Mouse (Mus musculus) heart, postnatal 10 days (tissue): ENCODE data around the gene Dscaml1. TPM values are rescaled to one million over a fixed set of nuclear protein-coding genes. Genes with fewer than 3 reads are reported as not detected.
A peak's percentile ranks its signal among the peaks of the same experiment; 100 is the strongest.

Experiments
- DNase-seq, 2 experiments: peaks; one replicate each; pipeline ENCODE4 v3.0.0; 2021
- intact Hi-C: fragments of 180-260 bp; cut with DNase I; formaldehyde crosslinking; loops from one replicate; pipeline ENCODE4 v1.15.1; 2025
- total RNA-seq, 2 experiments: library from RNA; stranded (reverse); gene quantifications; 2 replicates each; pipeline ENCODE4 v1.2.3; 2021

Dscaml1 gene
- total RNA-seq, 2 experiments from 2014 or later = not detected

DNA sequence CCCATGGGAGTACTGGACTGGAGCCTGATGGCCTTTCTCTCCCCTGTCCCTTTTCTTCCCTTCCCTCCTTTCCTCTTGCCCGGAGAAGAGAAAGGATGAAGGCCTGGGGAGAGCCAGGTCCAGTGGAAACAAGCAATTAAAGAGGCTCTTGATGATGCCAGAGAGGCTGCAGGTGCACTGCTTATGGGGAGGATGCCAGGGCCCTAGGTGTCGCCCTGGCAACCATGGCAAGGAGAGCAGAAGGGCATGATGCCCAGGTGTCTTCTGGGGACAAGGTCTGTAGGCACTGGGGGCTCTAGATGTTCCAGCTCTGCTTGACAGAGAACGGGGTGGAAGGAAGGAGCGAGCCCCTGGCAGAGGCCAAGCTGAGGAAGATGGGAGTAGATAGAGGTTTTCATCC lies 23.2 kb downstream of the Dscaml1 start:
- intact Hi-C loops = no loop called here

DNA sequence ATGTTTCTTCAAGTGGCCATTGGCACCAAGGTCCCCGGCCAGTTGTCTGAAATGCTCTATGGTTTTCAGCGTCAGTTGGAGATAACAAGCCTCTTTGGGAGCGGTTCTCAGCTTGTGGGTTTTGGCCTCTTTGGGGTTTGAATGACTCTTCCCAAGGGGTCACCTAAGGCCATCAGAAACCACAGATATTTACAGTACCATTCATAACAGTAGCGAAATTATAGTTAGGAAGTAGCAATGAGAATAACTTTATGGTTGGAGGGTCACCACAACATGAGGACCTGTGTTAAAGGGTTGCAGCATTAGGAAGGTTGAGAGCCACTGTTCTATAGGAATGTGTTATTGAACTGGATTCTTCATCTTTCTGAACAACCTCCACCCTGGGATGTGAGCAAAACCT lies 24.9 kb downstream of the Dscaml1 start:
- intact Hi-C loops = no loop called here

More for the DNA sequence above, 23.2 kb downstream of the Dscaml1 start:
- DNase-seq = no peak

DNA sequence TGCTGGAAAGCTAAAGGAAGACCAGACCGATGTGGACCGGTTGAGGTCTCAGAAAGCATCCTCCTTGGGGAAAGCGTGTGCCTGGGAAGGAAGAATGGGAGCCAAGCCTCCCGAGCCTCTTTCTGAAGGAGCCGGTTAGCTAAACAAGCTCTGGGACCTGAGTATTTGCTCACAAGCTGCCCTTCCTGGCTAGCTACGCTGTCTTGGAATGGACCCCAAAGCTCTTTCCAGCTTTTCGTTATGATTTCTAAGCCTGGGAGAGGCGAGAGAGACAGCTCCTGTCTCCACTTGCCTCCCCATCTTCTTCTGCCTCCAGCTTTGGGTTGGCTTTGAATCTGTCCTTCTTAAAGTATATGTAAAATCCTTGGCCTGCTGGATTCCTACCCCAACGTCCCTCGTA lies 27.6 kb downstream of the Dscaml1 start:
- DNase-seq = peak; percentile 5 to 9
- intact Hi-C loops = no loop called here

More for the DNA sequence above, 24.9 kb downstream of the Dscaml1 start:
- no peak for DNase-seq

DNA sequence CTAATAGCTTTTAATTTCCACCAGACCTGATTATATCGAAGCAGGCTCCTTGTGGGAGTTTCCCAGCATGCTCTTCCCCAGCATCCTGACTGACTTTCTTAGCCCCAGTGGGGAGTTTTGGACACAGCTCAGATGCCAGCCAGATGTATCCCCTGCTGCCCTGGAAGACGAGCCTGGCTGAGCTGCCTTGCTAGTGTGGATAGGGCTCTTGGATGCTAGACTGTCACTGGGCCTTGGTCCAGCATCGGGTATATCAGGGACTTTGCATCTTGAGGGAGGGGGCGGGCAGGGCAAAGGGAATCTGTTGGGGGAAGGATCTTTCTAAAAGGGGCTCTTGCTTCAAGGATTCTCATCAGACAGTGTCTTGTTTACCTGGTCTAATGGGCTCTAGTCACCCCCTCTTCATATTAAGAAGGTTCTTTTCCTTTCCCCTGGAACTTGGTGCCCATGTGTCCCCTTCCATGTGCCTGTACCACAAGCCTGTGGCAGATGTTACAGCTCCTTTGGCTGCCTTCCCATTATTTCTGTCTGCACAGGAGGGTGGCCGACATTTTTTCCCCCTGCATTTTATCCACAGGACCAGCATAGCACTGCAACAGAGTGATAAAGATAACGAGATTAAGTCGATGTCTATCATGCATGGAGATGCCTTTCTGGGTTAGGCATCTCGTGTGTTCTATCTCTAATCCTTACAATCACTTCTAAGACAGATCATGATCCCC lies 28.6 kb downstream of the Dscaml1 start:
- no peak for DNase-seq
- intact Hi-C loops = no loop called here

DNA sequence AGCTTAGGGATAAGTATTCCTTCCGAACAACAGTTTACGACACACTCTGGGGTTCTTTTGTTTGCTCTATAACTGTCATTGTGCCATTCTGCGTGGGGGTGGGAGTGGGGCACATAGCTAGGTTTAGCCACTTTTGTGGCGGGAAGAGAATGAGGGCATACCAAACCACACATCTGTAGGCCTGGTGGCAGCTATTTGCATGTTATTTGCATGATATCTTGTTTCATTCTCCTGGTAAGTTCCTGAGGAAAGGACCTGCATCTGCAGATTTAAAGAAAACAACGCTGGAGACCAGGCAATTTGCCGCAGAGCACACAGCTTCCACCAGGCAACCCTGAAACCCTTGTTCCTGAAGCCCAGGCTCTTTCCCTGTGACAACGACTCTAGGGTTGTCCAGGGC lies 30.8 kb downstream of the Dscaml1 start:
- DNase-seq = no peak
- intact Hi-C loops = no loop called here

DNA sequence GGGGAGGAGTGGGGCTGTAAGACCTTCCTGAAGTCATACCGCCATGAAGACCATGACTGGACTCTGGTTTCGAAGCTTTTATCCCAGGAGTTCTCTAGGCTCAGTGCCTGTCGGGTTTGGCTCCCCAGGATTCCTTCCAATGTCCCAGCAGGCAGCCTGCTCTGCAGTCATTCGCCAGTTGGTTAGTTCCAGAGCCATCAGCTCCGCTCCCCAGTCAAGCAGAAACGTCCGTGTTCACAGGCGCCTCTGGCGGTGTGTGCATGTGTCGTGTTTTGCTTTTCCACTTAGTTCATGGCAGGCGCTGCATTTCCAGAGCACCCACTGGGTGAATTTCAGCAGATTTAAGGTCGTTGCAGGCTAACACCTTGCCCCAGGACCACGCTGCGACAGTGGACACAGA lies 31.9 kb downstream of the Dscaml1 start:
- no peak for DNase-seq
- intact Hi-C loops = no loop called here

DNA sequence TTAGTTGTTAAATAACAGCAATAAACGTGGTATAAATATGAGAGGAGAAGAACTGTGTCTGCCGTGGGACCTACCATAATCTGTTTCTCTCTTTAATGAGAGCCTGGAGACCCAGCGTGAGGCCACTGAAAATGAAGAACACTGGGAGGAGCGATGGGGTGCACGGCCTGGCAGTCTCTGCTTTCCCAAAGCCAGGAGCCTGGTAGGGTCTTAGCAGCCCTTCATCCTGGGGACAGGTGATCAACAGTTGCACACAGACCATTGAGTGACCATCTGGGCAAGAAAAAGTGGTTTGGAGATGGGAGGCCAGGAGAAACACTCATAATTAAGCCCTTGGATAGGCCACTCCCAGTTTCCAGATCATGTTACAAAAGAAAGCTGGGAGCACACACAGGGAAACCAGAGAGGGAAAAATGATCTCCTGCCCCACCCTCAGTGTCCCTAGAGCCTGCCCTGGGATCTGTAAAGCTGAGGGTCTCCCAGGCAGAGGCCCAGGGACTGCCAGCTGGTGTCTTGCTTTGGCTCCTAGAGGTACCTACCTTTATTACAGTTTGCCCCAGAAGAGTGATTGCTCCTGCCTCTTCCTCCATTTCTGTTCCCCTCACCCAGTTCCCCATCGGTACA lies 39.1 kb downstream of the Dscaml1 start:
- no peak for DNase-seq
- intact Hi-C loops = no loop called here

DNA sequence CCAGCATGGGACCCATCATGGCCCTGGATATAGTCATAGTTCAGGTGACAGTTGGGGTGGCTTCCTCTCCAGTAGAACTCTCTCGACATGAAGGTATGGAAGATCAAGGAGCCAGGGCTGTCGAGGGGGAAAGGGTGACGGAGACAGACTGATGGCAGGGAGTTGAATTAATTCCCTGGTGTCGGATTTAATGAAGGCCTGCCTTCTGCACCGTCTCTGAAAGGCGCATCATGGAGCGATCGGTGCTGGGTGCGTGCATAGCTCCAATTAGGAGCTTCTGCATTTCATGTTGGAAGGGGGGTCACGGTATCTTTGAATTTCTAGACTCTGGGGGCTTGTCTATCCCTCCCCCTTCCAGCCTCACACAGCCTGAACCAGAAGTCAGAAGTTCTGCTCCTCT lies 41.8 kb downstream of the Dscaml1 start:
- DNase-seq = no peak
- intact Hi-C loops = no loop called here

DNA sequence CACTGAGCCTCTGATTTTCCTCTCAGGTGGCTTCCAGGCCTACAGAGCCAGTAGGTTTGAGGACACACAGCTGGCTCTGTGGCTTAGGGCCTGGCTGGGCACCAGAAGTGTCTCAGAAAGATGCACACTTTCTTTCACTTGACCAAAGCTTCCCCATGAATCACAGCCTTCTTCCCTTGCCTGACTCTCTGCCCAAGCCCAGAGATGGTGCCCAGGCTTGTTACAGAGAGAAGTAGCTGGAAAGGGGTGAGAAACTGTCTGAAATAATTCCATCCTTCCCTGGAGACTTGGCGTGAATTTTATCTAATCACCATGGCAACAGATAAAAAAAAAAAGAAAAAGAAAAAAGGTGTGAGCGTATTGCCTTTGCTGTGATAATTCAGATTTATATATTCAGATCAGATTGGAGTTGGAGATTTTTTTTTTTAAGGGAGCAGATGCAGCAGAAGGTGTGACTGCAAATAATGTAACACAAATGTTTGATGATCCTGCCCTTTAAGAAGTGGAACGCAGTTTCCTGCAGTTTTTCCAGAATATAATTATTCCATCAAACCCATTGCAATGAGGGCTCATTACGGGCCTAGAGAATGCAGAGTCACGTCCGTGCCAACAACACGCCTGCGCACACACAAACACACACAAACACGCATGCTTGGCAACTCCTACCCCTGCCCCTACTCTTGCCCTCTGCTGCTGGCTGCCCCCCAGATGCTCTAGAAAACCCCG lies 44.5 kb downstream of the Dscaml1 start:
- intact Hi-C loops = no loop called here
- DNase-seq = no peak

DNA sequence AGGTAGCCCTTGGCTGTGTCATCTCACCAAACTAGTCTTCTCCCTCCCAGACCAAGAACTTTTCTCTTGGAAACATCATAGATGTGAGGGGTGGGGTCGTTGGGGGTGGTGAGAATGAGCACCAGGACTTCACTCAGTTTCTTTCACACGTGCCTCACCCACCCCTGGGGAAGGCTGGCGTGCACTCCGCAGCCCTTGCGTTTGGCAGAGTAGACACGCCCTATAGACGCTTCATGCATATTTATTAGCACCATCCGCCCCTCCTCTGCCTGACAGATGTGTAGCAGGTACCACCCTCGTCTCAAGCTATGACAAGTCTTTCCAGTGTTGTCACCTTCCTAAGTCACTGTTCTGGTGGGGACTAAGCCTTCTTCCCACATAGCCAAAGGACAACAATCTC lies 45.3 kb downstream of the Dscaml1 start:
- no peak for DNase-seq
- intact Hi-C loops = no loop called here

DNA sequence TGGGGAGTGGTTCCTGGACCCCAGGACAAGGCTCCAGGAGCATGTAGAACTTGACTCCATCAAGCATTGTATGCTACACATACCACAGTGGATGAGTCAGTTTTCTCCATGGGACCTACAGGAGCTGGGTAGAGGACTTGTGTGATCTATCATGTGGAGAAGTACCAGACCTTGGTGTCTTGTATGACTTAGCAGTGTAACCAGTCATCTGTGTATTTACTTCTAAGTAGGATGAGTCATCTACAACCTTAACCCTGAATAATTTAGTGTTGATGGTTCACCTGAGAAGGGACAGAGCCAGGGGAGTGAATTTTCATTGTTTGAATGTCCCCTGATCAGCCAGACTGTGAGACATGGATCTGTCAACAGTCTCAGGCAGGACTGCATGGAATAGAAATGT lies 48.4 kb downstream of the Dscaml1 start:
- no peak for DNase-seq
- intact Hi-C loops = no loop called here

DNA sequence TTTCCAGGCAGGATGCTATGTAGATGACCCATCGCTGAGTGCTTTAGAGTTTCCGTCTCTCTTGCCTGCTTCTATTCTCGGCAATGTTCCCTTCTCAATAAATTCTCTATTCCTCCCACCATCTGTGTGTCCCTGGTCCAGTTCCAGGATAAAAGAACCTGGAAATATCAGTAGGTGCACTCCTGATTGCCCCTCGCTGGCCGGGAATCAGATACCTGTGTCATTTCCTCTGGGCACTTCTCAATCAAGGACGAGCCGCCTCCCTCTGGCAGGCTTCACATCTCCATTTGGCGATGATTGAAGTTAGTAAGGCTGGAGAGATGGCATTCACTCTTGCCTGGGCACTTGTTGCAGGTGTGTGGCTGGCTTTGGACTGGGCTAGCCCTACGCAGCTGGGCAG lies 54.5 kb downstream of the Dscaml1 start:
- DNase-seq = no peak
- intact Hi-C loops = no loop called here

DNA sequence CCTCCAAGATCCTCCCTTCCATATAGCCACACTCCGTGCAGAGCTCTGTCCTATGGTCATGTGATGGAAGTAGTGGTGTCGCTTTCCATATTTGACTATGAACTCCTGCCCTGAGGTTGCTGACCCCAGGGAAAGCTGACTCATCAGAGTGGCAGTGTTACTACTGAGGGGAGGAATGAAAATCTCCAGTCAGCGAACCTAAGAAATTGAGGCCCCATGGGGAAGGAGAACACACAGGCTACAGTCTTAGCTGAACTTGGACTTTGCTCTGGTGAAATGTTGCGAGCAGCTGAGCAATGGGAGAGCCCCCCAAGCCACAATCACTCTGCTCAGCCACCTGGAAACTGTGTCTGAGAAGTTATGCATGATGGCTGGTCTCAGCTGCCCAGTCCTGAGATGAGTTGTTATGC lies 60.2 kb downstream of the Dscaml1 start:
- no peak for DNase-seq

DNA sequence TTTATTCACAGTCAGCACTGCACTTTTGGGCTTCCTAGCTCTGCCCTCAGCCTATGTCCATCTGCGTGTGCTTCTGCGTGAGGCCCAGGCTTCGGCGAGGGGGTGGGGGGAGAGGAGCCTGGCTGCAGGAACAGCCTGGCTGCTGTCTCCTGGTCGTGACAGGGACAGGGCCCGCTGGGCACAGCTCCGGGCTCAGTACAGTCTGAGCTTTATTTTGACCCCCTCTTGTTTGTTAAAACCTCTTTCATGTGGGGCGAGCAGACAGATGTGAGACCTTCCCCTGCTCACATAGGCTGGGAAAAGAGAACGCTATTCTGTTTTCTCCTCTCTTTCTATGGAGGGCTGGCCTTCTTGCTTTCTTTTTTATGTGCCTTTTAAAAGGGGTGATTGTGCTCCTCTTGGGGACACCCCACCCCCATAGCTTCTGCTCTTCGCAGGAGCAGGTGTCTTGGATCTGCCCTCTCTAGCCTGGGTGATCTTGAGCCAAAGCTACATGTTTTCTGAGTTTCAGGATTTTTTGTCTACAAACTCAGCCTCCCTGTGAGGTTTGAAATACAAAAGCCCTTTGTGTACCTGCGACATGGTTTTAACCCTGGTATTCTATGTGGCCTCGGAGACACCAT lies 60.9 kb downstream of the Dscaml1 start:
- intact Hi-C loops = no loop called here
- DNase-seq = no peak

More for the DNA sequence above, 60.2 kb downstream of the Dscaml1 start:
- intact Hi-C loops = no loop called here

DNA sequence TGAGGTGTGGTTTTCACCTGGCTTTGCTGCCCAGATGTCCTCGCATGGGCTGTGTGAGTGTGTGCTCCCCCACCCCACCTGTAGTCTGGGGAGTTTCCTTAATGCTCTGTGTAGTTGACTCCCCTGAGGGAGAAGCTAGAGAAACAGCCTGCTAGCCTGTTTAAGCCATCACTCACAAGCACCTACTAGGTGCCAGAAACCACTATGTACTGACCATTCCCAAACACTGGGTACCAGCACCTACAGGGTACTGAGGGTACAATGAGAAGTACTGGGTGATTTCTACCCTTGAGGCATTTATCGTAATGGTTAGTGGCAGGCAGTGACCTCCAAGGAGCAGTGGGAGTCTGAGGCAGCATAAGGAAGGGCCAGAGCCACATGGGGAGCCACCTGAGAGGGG lies 64.5 kb downstream of the Dscaml1 start:
- intact Hi-C loops = no loop called here
- no peak for DNase-seq

DNA sequence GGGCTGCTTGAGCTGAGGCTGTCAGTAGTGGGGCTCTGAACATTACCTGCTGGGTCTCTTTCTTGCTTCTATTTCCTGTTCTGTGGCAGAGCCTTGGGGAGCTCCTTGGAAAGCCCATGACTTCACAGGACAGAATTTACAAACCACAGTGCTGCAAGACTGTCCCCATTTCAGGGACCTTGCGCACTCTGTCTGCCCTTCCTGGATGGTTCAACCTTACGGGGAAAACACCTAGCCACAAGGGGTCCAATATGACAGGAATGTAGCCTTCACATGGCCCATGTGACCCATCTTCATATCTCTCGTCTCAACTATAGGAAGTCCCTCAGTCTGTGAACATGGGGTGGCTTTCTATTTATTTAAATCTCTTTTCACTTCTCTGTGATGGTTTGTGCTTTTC lies 68.5 kb downstream of the Dscaml1 start:
- intact Hi-C loops = no loop called here
- DNase-seq = no peak

DNA sequence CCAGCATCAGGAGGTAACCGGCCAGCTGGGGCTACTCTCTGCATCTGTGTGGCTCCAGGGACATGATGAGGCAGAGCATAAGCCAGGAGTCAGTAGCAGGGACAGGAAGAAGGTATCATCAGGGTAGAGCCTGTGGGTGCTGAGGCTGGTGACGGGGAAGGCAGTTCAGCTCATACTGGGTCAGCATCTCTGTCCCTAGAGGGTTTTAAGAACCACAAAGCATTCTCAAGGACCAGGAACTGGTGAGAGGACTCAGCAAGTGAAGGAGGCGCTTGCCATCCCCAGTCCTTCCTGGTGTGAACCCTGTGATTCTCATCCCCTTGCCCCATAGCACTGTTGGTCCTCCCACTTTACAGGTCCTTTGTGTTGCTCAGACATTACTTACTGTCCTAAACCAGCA lies 69.9 kb downstream of the Dscaml1 start:
- DNase-seq = no peak
- intact Hi-C loops = no loop called here

DNA sequence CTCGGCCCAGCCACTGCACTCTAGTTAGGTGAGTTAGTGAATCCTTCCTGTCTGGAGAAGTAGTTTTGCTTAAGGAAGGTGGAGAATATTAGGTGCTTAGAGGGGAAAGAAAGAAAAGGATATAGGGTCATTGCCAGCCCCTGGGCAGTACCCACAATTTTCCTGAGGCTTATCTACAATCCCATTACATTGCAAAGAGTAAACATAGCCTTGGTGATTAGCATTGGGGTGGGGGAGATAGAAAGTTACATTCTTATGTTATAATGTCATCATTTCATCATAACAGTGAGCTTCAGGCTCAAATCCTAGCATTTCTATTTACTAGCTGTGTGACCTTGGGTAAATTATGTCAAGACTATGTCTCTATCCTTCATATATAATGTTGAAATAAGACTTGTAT lies 70.5 kb downstream of the Dscaml1 start:
- no peak for DNase-seq

DNA sequence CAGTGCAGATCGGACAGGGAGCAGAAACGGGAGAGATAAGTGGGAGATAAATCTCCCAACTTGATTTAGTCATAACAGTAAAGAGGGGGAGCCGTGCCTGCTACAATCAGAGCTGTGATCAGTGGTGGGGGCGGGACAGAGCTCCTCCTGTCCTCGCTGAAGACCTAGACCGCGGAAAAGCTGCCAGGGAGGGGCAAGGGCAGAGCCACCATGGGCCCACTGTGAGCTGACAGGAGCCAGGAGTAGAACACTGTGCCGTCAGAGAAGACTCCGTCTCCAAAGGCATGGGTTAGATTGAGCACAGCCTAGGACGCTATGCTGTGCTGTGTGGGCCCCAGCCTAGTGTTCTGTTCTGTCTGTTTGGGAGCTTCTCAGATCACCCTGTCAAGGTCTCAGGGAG lies 72.8 kb downstream of the Dscaml1 start:
- intact Hi-C loops = no loop called here
- no peak for DNase-seq

More for the DNA sequence above, 70.5 kb downstream of the Dscaml1 start:
- intact Hi-C loops = no loop called here

DNA sequence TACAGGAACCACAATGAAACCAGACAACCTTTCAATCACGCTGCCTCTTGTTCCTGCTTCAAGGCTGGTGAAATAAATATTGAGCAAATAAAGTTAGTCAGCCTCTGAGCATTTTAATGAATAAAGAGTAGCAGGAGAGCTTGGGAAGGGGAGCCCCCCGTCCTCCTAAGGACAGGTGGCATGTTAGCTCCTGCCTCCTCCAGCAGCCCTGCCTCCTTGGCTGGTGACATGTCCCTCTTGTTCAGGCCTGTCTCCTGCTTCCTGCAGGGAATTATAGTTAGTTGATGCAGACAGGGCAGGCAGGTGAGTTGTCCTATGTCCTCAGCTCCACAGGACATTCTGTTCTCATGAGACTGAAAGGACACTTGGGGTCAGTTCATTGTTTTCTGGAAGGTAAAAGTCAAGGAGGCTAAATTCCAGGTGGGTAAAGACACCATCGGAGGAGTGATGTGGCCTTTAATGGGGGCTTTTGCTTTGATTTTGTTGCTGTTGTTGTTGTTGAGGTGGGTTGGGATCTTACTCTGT lies 73.7 kb downstream of the Dscaml1 start:
- intact Hi-C loops = no loop called here
- no peak for DNase-seq

DNA sequence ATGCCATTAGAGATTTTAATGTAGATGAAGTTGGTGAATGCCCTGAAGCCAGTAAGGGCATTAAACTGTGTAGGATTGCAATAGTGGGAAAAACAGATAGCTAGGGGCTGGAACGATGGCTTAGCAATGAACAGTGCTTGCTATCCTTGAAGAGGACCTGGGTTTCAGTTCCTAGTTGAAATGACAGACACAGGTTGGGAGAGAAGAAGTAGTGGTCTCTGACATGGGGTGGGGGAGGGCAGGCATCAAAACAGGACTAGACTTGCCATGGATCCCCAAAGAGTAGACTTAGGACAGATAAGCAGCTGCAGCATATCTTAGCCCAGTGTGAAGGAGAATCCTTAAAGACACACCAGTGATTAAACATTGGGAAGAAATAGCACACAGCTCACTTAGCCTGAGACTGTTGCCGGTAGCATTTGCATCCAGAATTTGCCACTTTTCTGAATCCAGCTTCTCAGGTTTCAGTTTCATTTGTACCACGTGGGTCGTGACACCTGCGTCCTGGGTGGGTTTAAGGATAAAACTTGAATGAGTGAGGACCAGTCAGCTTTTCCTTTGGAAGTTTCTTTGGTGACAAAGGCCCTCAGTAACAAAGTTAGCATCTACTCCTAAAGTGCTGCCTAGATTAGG lies 75.0 kb downstream of the Dscaml1 start:
- no peak for DNase-seq
- intact Hi-C loops = no loop called here
